Mouse (Mus musculus) E14TG2a.4 (cell line): ENCODE measurements around the gene Gramd1a.

ENCODE experiments used
- CTCF ChIP-seq: conservative IDR thresholded peaks from 2 replicates; pipeline ENCODE4 v1.5.1; 2014; ENCODE audit warnings: low read length
- NANOG ChIP-seq: IDR thresholded peaks from 2 replicates; pipeline ENCODE4 v1.6.1; 2014; ENCODE audit warnings: borderline replicate concordance, low read length, mixed read lengths
- POU5F1 ChIP-seq: IDR thresholded peaks from 2 replicates; pipeline ENCODE4 v1.6.1; 2014; ENCODE audit warnings: low read length, borderline replicate concordance

DNA sequence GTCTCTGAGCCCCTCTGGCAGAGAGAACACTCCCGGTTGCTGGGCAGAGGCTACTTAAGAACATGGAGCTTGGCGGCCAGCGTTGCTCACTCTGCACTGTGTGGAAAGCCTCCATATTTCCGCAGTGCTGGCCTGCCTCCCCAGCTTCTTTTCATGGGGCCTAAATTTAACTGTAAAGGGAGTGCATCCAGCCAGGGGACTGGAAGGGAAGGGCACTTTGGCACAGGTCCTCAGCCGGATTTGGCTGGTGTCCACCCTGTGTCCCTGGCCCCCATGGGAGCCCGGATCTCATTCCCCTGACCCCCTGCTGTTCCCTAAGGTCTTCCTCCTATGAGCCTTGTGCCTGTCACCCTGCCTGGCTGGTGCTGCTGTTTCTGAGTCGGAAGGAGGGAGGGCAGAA lies 37.2 kb downstream of the Gramd1a start:
- no peak for TF ChIP-seq CTCF
- no peak for TF ChIP-seq NANOG
- TF ChIP-seq POU5F1 = no peak
